Mouse (Mus musculus) adrenal gland, postnatal 4 days (tissue): ENCODE measurements around the gene Bcl11a. TPM values are rescaled to one million over a fixed set of nuclear protein-coding genes. Genes with fewer than 3 reads are reported as not detected.

Experiments
- DNase-seq, 2 experiments: peaks; one replicate each; pipeline ENCODE4 v3.0.0; 2021 to 2022; ENCODE audit warnings: low spot score in 2 of 2, mixed read lengths in 2 of 2
- long read RNA-seq, 2 experiments: library from polyadenylated mRNA; stranded (forward); transcript quantifications; one replicate each; pipeline ENCODE4 v2.0.0; 2021
- total RNA-seq, 2 experiments: library from RNA; stranded (reverse); gene quantifications; 2 replicates each; pipeline ENCODE4 v1.2.3; 2021

Gene Bcl11a
- total RNA-seq, result 1 to 10 TPM; 5.9 to 7.8 TPM
- long read RNA-seq, experiment 1, full-length matches to known transcripts, result 5 of 7 reads
- long read RNA-seq, experiment 1, partial matches to known transcripts, result 0 of 7 reads
- long read RNA-seq, experiment 1, other reads (novel, unspliced or antisense), result 2 of 7 reads
- long read RNA-seq, experiment 2, partial matches to known transcripts, result 0 of 3 reads
- long read RNA-seq, experiment 2, other reads (novel, unspliced or antisense), result 0 of 3 reads

DNA sequence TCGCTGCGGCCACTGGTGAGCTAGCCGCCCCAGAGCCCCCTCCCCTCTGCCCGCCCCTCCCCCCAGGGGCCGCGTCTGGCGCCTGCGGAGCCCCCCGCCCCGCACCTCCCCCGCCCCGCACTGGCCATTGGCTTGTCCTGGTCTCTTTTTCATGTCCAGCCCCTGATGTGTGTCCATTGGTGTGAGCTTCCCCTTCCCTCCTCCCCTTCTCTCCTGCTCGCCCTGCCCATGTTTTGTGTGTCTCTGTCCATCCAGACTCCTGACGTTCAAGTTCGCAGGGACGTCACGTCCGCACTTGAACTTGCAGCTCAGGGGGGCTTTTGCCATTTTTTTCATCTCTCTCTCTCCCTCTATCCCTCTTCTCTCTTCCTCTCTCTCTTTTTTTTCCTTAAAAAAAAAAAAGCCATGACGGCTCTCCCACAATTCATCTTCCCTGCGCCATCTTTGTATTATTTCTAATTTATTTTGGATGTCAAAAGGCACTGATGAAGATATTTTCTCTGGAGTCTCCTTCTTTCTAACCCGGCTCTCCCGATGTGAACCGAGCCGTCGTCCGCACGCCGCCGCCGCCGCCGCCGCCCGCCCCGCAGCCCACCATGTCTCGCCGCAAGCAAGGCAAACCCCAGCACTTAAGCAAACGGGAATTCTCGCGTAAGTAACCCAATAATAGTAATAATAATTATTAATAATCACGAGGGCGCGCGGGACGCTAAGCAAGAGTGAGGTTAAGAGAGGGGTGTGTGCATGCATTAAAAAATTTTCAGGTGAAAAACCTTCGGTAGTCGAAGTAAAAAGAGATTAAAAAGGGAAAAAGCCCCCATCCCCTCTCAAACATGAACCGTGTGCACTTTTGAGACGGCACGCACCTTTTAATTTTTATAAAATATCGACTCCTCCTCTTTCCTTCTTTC lies at the start of gene Bcl11a:
TSS of gene Bcl11a (plus strand) at position 262 of the 911 bp plus-strand sequence.
- DNase-seq, result peak in 1 of 2 experiments; percentile 34

DNA sequence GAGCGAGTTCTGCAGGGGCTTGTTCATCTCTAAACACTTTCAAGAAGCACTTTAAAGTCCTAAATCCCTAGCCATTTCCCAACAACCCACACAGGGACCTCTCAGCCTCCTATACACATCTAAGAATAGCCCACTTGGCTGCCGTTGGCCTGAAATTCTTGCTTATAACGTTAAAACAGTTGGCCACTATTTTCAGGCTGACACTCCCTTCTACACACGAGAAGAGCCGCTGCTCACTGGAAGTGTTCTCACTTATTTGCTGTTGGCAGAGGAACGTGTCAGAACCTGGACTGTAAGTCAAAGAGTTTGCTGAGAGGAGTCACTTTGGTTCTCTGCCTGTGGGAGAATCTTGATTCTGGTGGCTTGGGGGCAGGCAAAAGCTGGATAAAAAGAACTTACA lies 33.8 kb upstream of the Bcl11a start:
- DNase-seq, result no peak

DNA sequence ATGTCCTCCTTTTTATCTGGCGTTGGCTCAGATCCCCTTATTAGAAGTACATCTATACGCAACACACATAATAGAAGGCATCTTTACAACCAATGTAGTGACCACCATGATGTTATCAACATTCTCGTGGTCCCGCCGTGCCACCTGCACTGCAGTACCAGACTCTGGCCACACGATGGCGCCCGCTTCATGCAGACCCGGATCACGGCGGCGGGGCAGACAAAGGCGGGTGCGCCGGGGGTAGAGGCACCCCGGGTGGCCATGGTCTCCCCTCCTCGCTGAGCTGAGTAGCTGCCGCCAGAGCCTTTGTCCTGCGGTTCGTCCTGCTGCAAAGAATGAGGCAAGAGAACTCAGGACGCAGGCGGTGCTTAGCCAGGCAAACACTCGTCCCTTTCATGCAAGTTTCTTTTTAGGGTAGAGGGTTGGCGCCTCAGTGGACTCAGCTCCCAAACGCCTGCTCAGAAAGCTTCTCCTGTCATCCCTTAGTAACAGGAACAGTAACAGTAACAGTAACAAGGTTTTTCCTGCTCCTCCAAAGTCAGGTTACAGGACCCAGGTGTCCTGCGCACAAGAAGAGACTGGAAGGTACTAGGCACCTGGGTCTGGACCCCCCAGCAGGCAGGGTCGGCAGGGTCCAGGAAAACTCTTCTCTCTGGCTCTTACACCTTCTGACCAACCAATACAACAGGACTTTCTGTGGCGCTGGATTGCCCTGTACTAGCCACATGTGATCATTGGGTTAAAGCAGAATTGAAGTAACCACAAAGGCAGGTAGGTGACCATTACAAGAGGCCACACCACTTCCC lies 28.4 kb upstream of the Bcl11a start:
- DNase-seq, result peak; percentile 58 to 68

DNA sequence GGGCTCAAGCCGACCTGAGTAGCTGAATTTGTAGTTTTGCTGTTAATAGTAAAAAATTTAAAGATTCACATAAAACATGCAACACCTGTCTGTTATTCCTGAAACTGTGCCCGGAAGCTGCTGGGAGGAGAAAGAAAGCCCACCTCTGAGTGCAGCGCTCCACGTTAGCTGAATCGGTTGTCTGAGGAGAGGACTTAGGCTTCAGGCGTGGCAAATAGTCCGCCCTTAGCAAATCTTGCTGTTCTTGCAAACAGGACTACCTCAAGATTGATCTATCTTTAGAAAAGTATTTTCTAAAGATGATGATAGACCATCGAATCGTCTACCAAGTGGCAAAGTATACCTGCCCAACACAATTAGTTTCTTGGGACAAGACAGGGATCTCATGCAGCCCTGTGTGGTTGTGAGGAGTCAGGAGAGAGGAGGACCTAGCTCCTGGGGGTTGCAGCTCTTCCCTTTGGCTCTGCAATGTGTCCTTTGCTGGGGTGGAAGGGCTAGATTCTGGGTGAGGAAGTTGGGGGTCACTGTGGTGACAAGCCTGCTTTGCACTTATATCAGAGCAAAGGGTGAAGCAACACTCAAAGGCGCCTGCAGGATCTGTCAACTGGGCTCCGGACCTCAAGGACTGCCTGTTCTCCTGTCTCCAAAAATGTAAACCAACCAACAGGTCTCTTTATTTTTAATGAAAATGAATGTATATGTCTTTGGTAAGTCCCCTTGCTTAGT lies 27.7 kb upstream of the Bcl11a start:
- no peak for DNase-seq

DNA sequence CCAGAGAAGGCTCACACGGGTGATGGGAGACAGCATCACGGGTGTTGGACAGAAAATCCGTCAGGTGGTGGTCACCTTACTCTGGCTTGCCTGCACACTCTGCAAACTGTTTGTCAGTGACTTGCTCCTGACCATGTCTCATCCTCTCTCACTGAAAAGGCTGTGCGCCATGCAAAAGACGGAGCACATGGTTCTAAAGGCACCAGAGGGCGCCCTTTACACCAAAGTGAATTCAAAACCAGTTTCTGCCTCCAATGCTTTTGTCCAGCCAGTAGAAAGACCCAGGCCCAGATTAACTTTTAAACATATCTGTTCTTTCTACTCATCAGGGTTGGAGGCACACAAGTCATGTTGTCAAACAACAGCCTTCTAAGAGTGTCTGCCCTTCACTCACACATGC lies 25.0 kb upstream of the Bcl11a start:
- no peak for DNase-seq

DNA sequence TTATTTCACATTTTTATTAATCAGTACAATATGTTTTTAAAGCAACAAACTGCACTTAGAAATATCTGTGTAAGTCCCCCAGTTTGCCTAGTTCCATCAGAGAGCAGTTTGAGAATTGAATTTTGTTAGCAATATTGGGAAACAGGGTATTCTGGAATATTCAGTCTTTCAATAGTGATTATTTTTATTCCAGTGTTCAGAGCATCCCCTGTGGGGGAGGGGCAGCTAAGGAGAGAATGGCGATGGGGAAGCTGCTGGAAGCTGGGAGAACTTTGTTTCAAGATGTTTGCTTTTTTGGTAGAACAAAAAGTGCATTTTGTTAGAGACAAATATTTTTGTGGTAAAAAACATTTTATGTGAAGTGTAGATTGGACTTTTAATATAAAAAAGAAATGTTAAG lies 18.7 kb upstream of the Bcl11a start:
- no peak for DNase-seq

DNA sequence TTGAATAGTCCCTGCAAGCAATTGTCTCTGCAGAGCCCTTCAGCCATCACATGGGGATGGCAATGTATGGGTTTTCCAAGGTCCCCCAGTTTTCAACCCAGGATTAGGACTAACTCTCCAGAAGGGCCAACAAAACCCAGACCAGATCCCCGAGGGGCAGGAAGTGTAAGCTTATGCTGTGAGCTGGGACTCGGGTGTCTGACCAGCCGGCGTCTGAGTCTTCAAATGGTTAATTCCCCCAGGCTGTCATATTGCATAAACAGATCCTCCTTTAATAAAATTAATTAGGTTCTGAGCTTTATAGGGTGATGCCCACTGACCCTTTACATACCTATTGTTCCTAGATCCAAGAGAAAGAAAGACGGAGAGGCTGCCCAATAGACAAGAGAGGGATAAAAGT lies 17.4 kb upstream of the Bcl11a start:
- no peak for DNase-seq

DNA sequence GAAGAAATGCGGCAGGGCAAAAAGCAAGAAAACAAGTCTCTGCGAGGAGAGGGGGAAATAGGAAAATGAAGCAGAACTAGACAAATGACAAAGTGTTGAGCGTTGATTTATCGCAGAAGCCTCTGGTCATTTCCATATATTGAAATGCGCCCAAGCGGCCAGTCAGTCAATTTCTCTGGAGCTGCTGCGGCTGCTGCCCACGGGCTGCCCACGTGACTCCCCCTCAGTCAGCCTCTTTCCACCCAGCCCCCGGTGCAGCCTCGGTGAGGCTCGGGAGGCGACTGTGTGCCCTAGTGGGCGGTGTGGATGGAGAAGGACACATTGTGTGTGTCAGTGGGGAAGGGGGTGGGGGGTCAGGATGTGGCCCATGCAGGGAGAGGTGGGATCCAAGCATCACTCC lies 16.0 kb upstream of the Bcl11a start:
- no peak for DNase-seq

DNA sequence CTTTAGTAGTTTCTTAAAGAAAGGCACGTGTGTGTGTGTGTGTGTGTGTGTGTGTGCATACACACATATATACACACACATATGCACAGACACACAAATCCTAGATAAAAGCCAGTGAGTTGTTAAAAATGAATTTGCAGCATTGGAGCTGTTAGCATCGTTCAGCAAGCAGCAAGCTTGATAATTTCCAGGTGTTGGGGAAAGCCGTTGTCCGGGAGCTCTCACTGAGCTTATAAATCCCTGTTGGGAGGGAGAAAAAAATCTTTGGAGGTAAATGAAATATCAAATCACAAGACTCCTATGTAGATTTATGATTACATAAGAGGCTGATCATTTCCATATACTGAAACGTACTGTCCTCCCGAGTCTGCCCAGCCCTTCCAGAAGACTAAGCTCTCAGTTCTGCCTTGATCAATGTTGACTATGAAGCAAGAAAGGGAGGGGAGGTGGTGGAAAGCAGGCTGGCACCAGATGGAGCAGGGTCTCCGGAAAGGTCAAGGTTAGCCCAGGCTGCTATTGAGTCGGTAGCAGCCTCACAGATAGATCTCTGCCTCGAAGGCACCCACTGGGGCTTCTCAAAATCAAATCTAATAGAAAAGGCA lies 15.3 kb upstream of the Bcl11a start:
- DNase-seq, result no peak

DNA sequence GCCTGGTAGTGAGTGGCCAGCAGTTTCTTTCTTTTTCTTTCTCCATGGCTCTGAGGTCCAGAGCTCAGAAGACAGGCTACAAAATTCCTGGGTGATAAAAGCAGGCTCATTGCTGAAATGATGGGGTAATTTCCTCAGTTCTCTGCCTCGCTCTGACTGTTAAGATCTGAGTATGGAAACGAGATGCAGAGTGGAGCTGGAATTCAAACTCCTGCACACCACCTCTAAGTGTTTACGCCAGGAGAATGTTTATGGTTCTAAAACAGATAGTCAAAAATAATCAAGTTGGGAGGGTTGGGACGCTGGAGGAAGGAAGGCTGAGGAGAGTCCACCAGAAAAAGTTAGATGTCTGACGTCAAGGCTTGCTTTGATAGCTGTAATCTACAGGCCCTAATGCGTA lies 13.6 kb upstream of the Bcl11a start:
- DNase-seq, result no peak

DNA sequence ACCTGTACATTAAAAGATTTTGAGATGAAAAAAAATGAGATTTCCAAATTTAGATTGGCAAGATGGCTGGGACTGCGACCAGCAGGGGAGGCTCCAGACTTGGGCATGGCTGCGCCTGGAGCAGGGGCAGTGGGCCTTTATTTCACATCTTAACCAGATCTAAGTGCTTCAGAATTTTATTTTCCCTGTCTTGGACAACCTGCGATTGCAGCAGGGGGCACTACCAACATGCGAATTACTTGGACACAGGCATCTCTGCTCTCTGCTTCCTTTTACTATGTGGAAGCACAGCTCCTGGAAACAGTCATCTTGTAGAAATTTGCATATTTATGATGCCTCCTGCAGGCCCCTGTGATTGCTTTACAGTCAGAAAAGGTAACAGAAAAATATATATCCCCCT lies 12.5 kb upstream of the Bcl11a start:
- no peak for DNase-seq

DNA sequence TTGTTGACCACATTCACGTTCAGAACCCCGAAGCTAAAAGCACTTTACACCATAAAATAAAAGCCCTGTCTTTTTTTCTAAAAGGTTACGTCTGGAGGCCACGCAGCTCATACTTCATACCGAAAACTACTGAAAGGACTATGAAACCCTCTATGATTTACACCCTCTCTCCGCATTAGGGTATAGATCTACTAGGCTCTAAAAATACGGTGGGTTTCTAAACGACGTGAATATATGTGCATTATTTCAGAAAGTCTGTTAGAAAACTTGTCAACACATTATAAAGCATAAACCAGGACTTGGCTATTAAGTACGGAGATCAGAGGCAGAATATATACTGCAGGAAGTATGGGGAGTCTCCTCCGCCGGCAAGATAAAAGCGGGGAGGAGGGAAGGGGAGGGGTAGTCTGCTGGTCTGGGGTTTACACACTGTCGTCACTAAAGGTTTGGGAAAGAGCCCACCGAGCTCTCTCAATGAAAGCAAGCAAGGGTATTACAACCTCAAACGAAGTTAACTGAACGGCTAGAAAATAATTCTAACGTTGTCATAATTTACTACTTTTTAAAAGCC lies 3.8 kb upstream of the Bcl11a start:
- DNase-seq, result no peak

DNA sequence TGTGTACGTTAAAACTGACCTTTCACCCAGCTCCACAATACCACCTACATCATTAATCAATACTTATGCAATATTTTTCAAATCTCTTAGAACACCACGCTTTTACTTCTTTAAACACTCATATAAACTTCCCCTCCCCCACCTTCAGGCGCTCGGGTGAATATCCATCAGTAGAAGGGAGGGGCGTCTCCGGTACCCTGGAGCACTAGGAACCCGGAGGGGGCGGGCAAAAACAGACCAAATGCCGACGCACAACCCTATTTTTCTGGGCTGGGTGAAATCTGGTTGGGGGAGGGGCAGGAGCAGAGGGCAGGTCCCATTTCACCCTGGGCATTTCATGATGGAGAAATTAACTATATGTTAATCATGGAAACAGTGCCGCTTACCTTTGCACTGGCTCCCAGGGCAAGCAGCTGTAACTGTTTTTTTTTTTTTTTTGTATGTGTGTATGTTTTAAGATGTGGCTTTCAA lies 3.2 kb upstream of the Bcl11a start, which contains the start of gene A830031A19Rik:
TSS of gene A830031A19Rik (minus strand) at position 421 of the 471 bp plus-strand sequence.
- DNase-seq, result no peak

DNA sequence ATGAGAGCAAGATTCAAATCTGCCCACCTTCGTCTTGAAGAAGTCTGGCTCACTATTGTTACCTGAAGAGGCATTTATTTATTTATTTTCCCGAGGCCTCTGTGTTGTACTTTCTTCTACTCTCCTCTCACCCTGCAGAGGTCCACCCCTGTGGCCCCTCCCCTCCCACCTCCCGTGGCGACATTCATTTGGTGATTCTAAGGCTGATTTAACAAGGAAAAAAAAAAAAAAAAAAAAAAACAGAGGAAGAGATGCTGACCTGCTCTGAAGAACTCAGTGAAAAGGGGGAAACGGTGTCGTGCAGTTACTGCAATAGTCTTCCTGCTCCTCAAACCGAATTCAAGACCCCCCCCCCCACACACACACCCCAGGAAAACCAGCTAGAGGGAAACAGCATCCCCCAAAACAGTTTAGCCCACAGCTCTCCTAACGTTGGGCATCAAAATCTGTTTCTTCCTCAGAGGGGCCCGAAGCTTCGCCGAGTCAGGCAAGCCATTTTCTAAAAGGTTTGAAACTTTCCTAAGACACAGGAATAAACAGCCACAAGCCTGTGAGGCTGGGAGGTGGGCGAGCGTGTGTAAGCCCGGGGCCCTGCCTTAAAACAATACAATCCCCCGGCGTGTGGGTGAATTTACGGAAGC lies 2.2 kb upstream of the Bcl11a start:
- no peak for DNase-seq

DNA sequence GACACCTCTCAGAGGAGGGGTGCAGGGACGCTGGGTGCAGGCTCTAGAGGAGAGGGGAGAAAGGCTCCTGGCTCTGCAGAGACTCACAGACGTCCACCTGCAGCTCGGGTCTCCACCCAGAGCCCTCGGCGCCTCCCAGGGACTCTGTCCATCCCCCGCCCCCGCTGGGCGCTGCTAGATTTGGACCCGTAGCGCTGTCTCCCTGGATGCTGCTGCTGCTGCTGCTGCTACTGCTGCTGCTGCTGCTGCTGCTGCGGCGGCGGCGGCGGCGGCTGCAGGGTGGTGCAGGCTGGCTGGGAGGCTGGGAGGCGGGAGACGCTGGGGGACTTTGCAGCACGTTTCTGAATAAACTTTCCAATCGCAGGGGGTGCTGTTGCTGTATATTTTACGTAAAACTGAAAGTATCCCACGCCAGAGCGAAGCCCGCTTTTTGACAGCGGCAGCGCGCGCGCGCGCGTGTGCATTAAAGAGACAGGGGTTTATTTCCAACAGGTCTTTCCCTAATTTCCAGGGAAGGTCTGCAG lies 1.7 kb upstream of the Bcl11a start:
- peak; percentile 18 to 40 for DNase-seq

DNA sequence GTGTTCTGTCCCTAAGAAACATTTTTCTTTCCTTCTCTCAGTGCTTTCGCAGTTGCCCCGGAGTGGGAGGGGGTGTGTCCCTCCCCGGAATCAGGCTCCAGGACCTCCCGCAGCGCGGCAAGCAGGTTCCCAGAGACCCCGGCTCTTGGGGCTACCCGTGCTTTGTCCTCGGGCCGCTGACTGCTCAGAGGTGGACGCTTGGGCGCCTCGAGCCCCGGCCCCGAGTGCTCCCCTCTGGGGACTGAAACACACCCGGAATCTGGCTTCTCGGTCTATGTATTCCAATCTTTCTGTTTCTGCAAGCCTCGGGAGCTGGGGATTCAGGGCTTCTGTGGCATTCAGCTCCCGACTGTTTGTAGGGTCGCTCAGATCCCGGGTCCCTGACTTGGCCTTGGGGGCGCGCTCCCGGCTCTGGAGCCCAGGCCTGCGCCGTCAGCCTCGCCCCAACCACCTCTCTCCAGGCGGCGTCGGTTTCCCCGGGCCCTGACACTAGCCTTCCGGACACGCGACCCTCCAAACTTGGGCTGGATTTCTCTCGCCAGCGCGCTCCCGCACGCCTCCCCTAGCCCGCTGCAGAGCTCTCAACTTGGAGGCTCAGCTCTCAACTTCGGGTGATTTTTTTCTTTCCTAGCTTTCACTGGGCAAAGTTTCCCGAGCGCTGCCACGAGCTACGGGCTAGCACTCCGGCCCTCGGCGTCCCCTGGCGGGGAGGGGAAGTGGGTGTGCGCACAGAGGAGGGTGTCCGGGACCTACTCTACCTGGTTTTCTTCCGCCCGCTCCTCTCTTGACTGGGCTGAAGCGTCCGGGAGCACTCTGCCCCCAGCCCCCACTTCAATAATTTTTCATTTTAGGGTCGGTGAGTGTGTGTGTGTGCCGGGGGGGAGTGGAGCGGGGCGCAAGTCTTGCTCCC lies 780 bp upstream of the Bcl11a start:
- DNase-seq, result peak in 1 of 2 experiments; percentile 30

DNA sequence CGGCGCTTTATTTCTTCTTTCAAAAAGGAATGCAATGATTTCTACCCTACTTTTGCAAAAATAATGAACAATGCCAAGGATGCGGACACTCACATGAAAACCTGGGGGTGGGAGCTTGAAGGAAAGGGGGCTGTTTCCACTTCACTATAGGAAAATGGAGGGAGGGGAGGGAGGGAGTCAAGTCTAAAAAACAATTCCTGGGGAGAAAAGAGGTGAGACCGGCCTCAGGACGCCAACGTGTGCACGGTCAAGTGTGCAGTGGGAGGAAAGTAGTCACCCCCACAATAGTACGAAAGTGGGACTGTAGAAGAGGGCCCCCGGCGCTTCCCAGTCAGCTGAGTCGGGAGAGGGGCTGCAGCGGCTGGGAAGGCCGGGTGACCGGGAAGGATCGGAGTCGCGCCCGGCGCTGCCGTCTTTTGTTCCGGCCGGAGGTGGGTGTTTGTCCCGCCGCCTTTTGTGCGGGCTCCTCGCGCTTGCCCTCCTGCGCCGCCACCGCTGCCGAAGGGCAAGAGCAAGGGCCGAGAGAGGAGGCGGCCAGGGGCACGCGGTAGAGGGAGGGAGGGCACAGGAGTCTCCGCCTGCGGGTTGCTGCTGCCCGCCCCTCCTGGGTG lies 955 bp downstream of the Bcl11a start:
- peak in 1 of 2 experiments; percentile 17 for DNase-seq
